Mouse (Mus musculus) spleen, postnatal 14 days (tissue): ENCODE measurements at regions not wholly inside any gene's neighbourhood (a gene's known extent, or its start where the extent isn't known, plus 50 kb on each side); places are given as distances from the start of the nearest gene placed in this dataset.

Source experiments
- DNase-seq, 2 experiments: peaks; one replicate each; pipeline ENCODE4 v3.0.0; 2021 to 2022; ENCODE audit warnings: low spot score in 2 of 2

DNA sequence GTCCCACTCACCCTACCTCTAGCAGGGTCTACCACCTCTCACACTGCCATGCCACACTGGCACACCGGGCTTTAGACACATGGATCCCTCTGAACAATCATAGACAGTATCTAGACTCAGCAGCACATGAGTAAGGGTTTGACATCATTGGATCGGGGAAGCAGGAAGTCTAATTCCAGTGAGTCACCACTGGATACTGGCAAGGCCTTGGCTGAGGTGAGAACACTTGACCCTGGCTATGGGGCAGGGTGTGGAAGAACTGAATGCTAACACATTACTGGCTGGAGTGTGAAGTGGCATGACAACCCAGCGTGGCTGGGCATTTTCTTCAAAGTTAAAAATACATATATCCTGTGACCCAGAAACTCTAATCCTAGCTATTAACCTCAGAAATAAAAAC is 114.4 kb downstream of the H2afy start:
- no peak for DNase-seq

DNA sequence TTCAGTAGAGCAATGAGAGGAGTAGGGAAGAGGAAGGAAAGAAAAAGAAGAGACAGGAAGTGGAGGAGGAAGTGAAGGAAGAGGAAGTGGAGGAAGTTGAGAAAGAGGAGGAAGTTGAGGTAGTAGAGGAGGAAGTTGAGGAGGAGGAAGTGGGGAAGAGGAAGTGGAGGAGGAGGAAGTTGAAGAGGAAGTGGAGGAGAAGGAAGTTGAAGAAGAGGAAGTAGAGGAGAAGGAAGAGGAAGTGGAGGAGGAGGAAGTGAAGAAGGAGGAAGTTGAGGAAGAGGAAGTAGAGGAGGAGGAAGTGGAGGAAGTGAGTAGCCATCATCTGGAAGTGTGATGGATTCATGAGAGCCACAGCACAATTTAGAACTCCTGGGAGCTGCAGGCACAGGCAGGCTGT is 122.2 kb downstream of the H2afy start:
- no peak for DNase-seq

DNA sequence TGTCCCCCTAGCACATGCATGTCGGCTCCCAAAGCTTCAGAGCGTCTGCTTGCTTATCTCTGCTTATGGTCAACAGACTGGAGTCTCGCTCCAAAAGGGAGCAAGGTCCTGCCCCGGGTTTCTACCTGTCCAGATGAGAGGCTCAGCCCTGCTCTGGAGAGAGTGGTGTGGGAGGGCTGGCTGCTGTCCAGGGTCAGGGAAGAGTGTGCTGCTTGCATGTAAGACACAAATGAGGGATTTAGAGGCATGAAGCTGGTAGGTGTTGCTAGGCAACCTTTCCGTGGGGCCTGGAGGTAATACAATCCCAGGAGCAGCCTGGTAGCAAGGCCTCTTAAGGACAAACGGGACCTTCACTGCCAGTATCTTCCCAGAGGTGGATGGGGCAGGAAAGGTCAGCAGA is 125.7 kb downstream of the H2afy start:
- no peak for DNase-seq

DNA sequence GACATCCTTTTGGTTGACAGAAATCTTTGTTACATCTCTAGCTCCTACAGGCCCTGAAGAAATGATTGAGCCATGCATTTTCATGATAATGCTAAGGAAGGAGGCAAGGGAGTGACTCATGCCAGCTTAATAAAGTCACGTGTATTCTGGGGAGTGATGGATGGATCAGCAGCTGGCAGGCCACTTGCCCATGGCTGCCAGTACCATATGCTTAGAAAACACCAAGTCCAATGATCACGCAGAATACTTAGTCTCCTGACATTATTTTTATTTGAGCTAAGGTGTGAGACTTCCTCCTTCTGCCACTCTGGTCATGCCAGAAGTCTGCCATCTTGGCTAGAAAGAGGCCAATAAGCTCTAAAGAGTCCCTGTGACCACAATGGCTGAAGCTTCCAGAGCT is 129.3 kb downstream of the H2afy start:
- no peak for DNase-seq

DNA sequence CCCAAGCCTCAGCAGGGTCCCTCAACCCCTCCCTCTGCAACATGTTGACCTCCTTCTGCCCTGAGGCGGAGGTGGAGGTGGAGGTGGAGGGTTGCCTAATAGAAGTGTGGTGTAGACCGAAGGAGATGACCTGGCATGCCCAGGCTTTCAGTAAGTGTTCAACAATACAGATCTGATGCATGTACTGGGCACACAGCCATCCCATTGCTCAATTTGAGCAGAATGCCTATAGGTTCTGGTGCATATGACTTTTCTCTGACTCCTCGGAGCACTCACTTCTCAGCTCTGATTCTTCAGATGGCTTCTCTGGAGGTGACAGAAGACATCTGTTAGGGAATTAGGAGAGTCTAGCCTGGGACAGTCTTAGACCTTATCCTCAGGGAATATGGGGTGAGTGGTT is 130.4 kb downstream of the H2afy start:
- DNase-seq: no peak

DNA sequence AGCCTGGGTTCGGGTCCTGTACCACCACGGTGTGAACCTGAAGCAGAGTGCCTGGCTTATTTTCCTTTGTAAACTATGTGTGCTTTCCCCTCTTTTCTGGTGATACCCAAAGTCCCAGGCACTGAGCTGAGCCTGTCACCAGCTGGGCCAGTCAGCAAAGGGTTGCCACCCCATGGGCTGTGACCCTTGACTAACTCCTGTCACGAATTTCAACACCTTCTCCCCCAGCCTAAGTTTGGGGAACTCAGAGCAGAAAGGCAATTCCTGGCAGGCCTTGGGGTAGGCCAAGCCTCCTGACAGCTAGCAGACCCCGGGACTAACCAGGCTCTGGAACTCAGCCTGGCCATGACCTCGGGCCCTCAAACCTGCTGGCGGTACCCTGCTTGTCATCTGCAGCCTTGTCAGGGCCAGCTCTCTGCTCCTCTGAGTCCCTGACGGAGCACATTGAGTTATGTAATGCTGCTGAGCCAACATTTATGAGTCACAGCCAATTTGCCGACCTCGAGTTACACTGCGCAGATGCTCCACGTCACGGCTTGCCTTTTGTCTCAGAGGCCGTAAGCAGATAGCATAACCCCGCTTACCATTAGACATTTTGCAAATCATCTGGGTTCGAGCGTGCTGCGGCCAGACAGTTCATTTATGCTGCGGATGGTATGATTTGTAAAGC is 132.3 kb downstream of the H2afy start:
- DNase-seq: no peak

DNA sequence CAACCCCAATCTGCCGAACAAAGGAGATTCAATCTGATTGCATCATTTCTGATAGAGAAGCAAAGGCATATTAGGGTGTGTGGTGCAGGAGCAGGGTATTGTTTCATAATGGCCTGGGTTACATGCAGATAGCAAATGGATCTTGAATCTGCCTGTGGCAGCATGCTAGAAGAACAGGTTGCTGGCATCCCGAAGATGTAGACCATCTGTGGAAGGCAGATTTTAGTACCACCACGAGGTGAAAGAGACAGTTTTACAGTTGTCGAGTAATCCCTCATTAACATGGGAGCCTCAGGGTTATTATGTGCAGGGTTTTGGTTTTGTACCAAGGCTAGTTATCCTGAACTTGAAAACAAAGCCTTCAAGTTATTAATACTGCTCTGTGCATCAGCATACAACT is 140.9 kb downstream of the H2afy start:
- DNase-seq: no peak

DNA sequence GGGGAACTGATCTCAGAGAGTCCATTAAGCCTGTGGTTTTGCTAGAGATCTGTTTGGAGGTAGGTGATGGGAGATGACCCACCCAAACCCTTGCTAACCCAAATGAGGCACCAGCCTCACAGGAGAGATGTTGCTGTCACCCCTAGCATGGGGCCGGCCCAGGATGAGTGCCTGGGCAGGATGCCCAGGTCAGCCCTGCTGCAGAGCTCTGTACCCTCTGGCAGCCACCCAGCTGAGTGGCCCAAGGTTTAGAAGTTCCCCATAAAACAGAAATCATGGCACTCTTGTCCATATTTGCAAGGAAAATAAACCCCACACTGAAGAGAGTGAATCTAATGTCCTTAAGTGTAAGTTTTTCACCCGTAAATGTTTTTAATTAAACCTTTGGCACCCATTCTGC is 141.7 kb downstream of the H2afy start:
- DNase-seq: no peak

DNA sequence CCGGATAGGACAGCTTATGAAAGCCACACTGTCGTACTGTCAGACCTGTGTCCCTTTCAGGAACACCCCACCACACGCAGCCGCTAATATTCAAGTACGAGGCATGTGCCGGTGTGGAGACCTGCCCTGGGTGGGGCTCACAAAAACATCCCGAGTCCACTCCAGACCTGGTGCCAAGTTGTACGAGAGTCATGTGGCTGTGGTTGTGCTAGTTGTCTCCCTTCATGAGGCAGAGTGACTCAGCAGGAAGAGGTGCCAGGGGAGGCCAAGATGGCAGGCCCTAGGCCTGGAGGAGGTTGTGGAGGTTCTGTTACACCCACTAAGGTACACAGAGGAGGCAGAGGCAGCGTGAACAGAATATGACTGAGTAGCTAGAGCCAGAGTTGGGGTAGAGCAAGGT is 143.5 kb downstream of the H2afy start:
- no peak for DNase-seq

DNA sequence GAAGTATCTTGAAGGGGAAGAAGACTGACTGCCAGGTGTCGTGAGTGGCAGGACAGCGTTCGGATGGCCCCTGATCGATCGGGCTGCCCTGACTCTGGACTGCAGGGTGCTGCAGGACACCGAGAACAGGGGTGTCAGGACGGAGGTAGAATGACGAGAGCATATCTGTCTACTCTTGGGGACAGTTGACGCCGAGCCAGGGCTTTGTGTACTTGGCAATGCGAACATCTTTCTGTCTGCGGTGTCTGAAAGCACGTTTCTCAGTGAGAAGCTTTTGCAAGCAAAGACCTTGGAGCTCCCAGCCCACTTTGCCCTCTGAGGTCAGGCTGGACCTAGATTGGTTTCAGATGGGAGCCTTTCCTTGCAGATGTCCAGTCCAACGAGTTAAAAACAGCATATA is 144.9 kb downstream of the H2afy start:
- DNase-seq: no peak

DNA sequence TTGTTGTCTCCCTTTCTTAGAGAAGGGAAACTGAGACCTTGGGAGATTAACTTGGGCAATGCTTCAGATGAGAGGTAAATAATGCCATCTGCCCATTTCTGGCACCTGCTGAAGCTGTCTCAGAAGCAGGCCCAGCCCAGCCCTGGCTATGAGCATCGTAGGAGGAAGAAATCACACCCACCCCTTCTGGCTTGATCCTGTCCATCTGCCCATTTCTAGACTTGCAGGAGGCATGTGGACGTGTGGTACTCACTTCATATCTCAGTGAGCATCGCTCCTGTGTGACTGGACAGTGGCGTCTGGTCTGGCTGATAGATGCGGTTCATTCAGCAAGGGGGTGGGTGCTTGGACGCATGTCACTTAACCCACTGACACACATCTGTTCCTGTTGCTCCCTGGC is 146.0 kb downstream of the H2afy start:
- DNase-seq: no peak

DNA sequence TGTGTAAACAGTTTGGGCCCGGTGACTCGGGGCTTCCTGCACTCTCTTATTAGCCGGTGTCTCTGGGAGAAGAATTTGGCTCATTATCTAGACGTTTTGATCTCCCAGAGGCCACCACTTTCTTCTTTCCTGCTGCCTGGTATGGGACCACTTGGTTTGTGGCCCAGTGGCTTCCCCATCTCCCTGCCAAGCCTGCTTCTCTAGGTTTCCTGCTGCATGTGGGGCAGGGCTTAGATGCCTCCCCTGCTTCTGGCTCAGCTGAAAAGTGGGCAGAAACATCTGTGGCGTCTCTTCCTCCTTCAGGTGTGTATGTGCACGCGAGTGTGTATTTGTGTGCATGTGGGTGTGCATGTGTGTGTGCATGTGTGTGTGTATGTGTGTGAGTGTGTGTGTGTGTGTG is 146.8 kb downstream of the H2afy start:
- DNase-seq: no peak

DNA sequence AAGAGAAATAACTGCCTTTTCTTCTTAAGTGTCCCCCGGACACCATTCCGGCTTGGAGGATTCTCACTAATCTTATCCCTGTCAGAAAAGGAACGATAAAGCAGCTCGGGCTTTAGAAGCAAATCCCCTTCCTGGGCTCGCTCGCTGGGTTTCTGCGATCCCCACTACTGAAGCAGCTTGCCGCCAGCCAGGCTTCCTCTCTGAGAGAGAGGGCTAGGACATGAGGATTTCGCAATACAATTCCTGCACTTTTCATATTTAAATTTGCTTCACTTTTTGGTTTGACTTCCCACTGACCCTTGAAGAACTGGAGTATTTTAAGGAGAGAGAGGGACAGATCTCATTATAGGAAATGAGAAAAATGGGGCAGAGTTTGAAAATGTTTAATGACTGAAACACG is 149.4 kb upstream of the Pitx1 start:
- DNase-seq: no peak

DNA sequence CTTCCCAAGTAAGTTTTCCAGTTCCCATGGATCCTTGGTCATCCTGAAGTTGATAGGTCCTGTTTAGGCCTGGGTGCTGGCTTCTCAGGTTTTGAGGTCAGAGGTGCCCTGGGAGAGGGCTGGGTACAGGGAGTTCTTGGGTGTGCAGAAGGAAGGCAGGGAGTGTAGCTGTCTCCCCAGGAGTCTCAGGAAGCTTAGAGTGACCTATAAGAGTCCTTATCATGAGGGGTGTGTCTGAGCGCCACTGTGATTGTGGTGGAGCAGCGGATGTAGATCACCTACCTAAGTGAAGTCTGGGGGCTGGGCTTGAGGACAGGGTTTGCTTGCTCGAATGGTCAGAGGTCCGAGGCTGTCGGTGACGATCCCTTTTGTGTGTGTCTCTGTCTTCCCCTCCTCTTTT is 148.8 kb upstream of the Pitx1 start:
- DNase-seq: no peak

DNA sequence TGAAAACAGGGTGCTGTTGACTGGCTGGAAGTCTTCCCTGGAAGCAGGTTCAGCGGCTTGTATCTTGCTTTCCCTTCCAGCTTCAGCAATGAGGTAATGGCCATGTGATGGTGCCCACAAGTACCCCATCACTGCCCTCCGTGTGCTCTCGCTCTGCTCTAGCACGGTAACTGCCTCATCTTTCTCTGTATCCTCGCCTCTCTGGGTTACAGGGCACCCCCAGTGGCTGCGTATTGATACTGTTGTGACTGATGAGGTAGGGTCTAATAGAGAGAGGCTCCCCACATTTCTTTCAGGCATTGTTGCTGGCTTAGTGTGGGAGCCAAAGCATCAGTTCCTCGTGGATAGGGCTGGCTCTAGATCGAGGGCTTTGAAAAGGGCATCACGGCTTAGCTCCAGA is 147.9 kb upstream of the Pitx1 start:
- no peak for DNase-seq

DNA sequence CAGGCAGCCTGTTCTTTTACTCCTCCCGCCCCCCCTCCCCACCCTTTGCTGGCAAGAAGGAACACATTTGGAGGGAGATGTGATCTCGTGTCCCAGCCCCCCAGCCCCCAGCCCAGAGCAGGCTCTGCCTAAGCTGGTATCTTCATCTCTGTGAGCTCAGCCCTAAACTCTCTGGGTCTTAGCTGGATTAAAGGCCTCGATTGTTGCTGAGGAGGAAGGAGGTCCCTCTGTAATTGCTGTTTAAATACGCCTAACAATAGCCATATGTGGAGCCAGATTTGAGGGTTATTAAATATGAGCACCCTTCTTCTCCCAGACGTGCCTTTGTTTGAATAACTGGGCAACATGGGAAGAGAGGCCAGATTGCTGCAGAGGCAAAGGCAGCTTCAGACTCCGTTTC is 145.0 kb upstream of the Pitx1 start:
- DNase-seq: no peak

DNA sequence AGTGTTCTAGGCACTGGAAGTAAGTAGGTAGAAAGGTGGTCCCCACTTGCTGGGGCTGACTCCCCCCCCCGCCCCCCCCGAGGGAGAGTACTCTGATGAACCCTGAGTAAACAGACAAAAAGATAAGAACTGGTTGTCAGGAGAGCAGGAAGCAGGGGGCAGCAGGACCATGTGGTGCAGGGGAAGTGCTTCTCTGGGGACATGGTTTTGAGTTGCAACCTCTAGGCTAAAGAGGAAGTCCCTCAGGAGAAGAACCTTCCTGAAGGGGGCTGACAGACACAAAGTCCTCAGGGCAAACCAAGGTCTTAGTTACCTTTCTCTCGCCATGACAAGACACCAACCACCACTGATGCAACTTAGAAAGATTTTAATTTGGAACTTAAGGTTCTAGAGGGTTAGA is 141.9 kb upstream of the Pitx1 start:
- no peak for DNase-seq

DNA sequence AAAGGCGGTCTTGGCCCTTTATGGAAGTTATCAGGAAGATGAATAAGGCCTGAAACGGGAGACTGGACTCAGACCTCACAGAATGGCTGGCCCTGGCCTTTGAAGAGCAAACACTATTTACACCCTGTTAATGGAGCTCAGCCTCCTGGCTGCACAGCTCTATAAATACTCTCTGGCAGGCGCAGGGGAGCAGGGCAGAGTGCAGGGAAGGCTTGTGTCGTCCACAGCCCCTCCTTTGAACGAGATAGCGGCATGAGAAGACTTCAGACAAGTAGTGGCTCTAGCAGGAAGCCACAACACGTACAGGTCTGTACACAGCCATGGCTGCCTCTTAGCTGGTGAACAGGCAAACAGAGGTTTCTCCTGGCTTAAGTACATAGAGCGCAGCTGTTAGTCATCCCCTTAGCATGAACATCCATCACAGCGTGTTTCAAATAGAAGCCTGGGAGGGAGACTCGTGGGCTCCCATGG is 141.0 kb upstream of the Pitx1 start:
- DNase-seq: no peak

DNA sequence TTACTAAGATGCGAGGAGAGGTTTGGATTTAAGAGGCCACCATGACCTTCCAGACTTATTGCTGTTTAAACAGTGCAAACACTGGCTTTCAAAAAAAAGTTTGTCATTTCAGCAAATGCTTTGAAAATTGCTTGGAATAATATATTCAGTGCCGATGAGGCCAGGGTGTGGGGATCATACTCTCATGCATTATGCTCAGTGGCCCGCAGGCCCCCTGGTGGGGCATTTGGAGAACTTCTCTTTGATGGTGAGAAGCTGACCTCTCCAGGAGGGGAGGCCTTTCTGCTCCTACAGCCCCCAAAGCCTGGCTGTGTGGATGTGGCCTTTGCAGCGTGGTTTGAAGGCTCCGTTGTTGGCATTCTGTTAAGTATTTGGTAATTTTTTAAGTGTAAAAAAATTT is 138.1 kb upstream of the Pitx1 start:
- DNase-seq: no peak

DNA sequence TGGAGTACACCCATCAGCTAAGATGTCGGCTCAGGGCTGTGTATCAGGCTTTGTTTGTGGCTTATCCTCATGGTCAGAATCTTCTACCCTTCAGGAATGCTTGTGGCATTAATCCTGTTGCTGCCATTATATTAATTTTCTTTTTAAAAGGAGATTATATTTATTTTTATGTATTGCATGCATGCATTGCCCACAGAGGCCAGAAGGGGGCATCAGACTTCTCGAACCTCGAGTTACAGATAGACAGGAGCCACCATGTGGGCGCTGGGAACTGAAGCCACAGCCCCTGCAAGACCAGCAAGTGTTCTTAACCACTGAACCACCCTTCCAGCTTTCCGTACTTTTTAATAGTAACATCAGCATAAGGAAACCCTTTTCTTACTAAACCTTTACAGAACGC is 134.7 kb upstream of the Pitx1 start:
- no peak for DNase-seq

DNA sequence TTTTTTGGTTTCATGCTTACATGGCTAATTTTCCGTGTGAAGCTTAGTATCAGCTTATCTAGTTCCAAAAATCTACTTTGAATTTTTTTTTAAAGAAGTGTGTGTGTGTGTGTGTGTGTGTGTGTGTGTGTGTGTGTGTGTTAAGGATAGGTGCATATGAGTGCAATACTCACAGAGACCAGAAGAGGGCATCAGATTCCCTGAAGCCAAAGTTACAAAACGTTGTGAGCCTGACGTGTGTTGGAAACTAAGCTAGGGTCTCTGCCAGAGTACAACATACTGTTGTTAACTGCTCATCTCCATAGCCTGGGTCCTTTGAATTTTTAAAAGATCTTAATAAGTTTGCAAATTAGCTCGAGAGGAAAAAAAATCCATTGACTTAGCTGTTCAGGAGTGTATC is 133.5 kb upstream of the Pitx1 start:
- DNase-seq: no peak

DNA sequence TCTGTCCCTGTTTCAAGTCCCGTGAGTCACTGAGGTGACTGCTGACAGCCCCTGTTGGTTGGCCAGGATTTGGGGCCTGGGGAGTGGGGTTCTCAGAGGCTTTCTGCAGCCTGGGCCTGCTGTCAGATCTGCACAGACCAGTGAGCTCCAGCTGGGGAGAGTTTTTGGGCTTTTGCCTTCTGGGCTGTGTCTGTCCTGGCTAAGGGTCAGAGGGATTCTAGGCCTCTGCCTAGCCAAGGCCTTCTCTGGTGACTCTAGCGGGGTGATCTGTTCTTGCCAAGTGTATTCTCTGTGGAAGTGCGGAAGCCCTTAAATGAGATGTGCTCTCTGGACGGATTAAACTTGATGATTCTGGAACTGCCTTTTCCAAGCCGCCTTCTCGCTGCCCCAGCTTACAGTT is 131.2 kb upstream of the Pitx1 start:
- DNase-seq: no peak

DNA sequence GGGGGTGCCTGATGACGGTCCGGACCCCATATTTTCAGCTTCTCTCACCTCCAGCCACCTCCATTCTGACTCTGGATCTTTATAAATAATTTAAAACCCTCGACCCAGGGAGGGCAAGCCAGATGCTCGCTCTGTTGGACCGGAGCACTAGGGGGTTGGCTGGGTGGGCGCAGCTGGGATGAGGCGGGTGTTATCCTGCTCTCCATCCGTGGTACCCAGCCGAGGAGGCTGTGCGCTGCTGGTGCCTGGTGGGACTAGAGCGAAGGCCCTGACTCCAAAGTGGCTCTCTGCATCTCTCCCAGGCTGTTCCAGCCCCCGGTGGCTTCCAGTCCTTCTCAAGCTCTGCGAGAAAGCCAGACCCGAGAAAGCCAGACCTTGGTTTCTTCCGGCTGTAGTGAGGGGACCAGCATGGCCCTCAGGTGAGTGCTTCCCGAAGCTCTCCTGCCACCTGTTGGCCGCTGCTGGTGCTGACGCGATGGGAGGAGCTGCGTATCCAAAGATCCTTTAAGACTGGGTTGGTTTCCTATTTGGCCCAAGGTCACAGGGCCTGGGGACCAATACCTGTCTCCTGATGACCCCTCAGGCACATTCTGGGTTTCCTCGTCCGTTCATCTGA is 127.1 kb upstream of the Pitx1 start:
- peak in 1 of 2 experiments; percentile 3 for DNase-seq

DNA sequence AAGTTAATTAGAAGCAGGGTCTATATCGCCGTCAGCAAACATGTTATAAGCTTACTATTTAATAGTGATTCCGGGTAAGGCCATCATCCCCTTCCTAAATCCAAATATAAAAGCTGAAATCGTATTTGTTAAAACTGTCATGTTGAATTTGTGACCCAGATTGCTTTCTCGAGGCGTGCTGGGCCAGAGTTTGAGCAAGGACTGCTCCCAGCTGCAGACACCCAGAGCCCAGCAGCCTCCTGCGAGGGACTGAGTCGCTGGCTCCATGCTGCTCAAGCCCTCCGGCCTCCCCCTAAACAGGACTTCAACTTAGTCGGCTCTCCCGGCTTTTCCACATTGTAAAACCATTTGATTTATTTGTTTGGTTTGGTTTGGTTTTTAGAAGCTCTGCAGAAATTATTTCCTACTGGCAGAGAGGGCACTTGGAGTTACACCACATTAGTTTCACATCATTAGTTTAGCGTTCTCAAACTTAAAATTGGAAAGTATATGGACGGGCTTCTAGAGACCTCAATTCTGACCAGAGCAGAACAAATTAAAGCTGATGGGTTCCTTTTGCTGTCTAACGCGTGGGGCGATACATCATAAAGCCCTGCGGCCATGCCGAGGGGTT is 126.4 kb upstream of the Pitx1 start:
- no peak for DNase-seq
